Mouse (Mus musculus): ENCODE measurements around the gene Pcyt1a. TPM values are rescaled to one million over a fixed set of nuclear protein-coding genes. Genes with fewer than 3 reads are reported as not detected.

The Pcyt1a gene
- polyA plus RNA-seq, 1 experiment, result 23.8 TPM

DNA sequence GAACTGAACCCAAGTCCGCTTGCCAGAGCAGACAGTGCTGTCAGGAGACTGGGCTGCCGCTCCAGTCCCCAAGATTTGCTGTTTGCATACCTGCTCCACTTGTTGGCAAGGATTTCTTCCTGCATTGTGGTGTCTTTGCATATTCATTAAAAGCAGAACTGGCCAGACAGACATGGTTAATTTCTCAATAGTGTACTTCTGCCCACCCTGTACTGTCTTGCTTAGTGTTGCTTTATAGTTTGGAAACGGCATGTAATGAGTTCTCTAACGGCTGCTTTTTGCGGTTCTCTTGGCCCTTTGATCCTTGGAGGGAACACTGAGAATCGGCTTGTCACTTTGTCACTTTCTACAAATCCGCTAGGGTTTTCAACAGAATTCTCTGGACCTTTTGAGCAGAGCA lies 70.7 kb downstream of the Pcyt1a start:
- Histone ChIP-seq H3K27me3 (ENCODE audit: control insufficient read depth, insufficient read depth, insufficient read length) (peaks cover 11% of the 10 kb centered on the region), H3K4me2 (ENCODE audit: low read depth) (no peak overlapping the region), H3ac (ENCODE audit: control insufficient read depth, insufficient read length) (no peak overlapping the region), H3K36me3 (ENCODE audit: control insufficient read depth, insufficient read depth) (no peaks in the 10 kb centered on the region), H3K4me3 (no peak overlapping the region), H3K79me2 (ENCODE audit: control insufficient read depth, insufficient read depth) (no peaks in the 10 kb centered on the region)
- TF ChIP-seq POLR2A (IDR thresholded peaks at IDR 0.05; ENCODE audit: insufficient read length, low read depth), result no peak
- TF ChIP-seq CEBPB (IDR thresholded peaks at IDR 0.05; ENCODE audit: insufficient read depth, poor library complexity, severe bottlenecking), result no peak
- TF ChIP-seq SRF (IDR thresholded peaks at IDR 0.05; ENCODE audit: control insufficient read depth, insufficient read length, low read depth), result no peak
- TF ChIP-seq REST (IDR thresholded peaks at IDR 0.05; ENCODE audit: insufficient read depth, insufficient read length), result no peak
- no peak for TF ChIP-seq POLR2AphosphoS2 (IDR thresholded peaks at IDR 0.05; ENCODE audit: insufficient read length, low read depth)
- TF ChIP-seq USF1 (IDR thresholded peaks at IDR 0.05; ENCODE audit: low read depth), result no peak
- TF ChIP-seq TCF3 (IDR thresholded peaks at IDR 0.05; ENCODE audit: insufficient read length, low read depth), result no peak
- no peak for TF ChIP-seq E2F4 (IDR thresholded peaks at IDR 0.05; ENCODE audit: insufficient read depth)
- no peak for TF ChIP-seq TCF12 (IDR thresholded peaks at IDR 0.05; ENCODE audit: insufficient read depth, poor library complexity, severe bottlenecking)
- TF ChIP-seq MYOD1 (IDR thresholded peaks at IDR 0.05; ENCODE audit: control insufficient read depth in 1 of 3, insufficient read length in 2 of 3, low read depth in 2 of 3), result no peak
- TF ChIP-seq MAX (IDR thresholded peaks at IDR 0.05; ENCODE audit: low read depth), result no peak
- TF ChIP-seq MYOG (IDR thresholded peaks at IDR 0.05; ENCODE audit: control insufficient read depth in 1 of 3, insufficient read depth in 1 of 3, insufficient read length in 2 of 3, low read depth in 2 of 3), result no peak

DNA sequence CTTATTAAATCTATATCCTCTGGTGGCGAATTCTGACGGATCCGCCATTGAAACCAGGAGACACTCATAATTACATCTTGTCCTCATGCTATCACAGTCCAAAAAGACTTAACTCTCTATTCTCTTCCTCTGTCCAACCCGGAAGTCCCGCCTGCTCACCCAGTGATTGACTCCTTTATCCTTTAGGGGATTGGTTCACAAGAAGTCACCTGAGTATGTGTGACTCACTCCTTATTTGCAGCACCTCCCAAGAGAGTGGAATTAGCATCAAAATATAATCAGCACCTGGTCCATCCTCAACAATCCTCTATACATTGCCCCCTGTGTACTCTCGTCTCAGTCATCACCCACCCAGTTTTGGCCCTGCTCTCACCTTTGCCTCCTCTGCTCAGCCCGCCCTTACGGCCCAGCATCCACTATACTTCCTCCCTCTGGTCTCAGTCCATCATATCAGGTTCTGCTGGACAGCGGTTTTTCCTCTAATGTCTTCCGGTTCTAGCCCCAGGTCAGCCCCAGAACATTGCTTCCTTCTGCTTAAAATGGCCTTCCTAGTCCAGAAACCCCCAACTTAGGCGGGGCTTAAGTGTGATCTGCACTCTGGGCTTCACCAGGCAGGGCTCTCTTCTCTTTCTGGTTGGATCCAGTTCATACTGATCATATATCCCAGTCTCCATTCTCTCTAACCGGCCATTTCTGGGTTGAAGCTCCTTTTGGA lies 72.1 kb downstream of the Pcyt1a start:
- no peak overlapping the region for H3K4me3 ChIP-seq
- no peak for TF ChIP-seq MAX (IDR thresholded peaks at IDR 0.05; ENCODE audit: low read depth)
- no peak for TF ChIP-seq TCF3 (IDR thresholded peaks at IDR 0.05; ENCODE audit: insufficient read length, low read depth)
- no peak for TF ChIP-seq MYOD1 (IDR thresholded peaks at IDR 0.05; ENCODE audit: control insufficient read depth in 1 of 3, insufficient read length in 2 of 3, low read depth in 2 of 3)
- TF ChIP-seq MYOG (IDR thresholded peaks at IDR 0.05; ENCODE audit: control insufficient read depth in 1 of 3, insufficient read depth in 1 of 3, insufficient read length in 2 of 3, low read depth in 2 of 3), result no peak
- no peak for TF ChIP-seq E2F4 (IDR thresholded peaks at IDR 0.05; ENCODE audit: insufficient read depth)
- TF ChIP-seq SRF (IDR thresholded peaks at IDR 0.05; ENCODE audit: control insufficient read depth, insufficient read length, low read depth), result no peak
- TF ChIP-seq TCF12 (IDR thresholded peaks at IDR 0.05; ENCODE audit: insufficient read depth, poor library complexity, severe bottlenecking), result no peak
- TF ChIP-seq POLR2A (IDR thresholded peaks at IDR 0.05; ENCODE audit: insufficient read length, low read depth), result no peak
- no peak for TF ChIP-seq USF1 (IDR thresholded peaks at IDR 0.05; ENCODE audit: low read depth)
- TF ChIP-seq REST (IDR thresholded peaks at IDR 0.05; ENCODE audit: insufficient read depth, insufficient read length), result no peak
- no peak for TF ChIP-seq CEBPB (IDR thresholded peaks at IDR 0.05; ENCODE audit: insufficient read depth, poor library complexity, severe bottlenecking)
- TF ChIP-seq POLR2AphosphoS2 (IDR thresholded peaks at IDR 0.05; ENCODE audit: insufficient read length, low read depth), result no peak
- H3K27me3 ChIP-seq (ENCODE audit: control insufficient read depth, insufficient read depth, insufficient read length), result peaks cover 12% of the 10 kb centered on the region
- H3K36me3 ChIP-seq (ENCODE audit: control insufficient read depth, insufficient read depth), result no peaks in the 10 kb centered on the region
- H3K79me2 ChIP-seq (ENCODE audit: control insufficient read depth, insufficient read depth), result no peaks in the 10 kb centered on the region
- no peak overlapping the region for H3K4me2 ChIP-seq (ENCODE audit: low read depth)
- no peak overlapping the region for H3ac ChIP-seq (ENCODE audit: control insufficient read depth, insufficient read length)

GRCm38 (mm10) chr16:32503633-32504032 lies 72.9 kb downstream of the Pcyt1a start:
- H3ac ChIP-seq (ENCODE audit: control insufficient read depth, insufficient read length), result no peak overlapping the region
- H3K79me2 ChIP-seq (ENCODE audit: control insufficient read depth, insufficient read depth), result no peaks in the 10 kb centered on the region
- no peak overlapping the region for H3K4me2 ChIP-seq (ENCODE audit: low read depth)
- no peak for TF ChIP-seq POLR2AphosphoS2 (IDR thresholded peaks at IDR 0.05; ENCODE audit: insufficient read length, low read depth)
- TF ChIP-seq TCF12 (IDR thresholded peaks at IDR 0.05; ENCODE audit: insufficient read depth, poor library complexity, severe bottlenecking), result no peak
- no peaks in the 10 kb centered on the region for H3K36me3 ChIP-seq (ENCODE audit: control insufficient read depth, insufficient read depth)
- H3K4me3 ChIP-seq, result no peak overlapping the region
- peaks cover 12% of the 10 kb centered on the region for H3K27me3 ChIP-seq (ENCODE audit: control insufficient read depth, insufficient read depth, insufficient read length)

GRCm38 (mm10) chr16:32506298-32506697 lies 75.6 kb downstream of the Pcyt1a start:
- Histone ChIP-seq H3K79me2 (ENCODE audit: control insufficient read depth, insufficient read depth) (no peaks in the 10 kb centered on the region), H3K4me2 (ENCODE audit: low read depth) (no peak overlapping the region), H3K27me3 (ENCODE audit: control insufficient read depth, insufficient read depth, insufficient read length) (peaks cover 12% of the 10 kb centered on the region), H3ac (ENCODE audit: control insufficient read depth, insufficient read length) (no peak overlapping the region), H3K4me3 (no peak overlapping the region), H3K36me3 (ENCODE audit: control insufficient read depth, insufficient read depth) (no peaks in the 10 kb centered on the region)
- no peak for TF ChIP-seq TCF12 (IDR thresholded peaks at IDR 0.05; ENCODE audit: insufficient read depth, poor library complexity, severe bottlenecking)
- no peak for TF ChIP-seq TCF3 (IDR thresholded peaks at IDR 0.05; ENCODE audit: insufficient read length, low read depth)
- TF ChIP-seq E2F4 (IDR thresholded peaks at IDR 0.05; ENCODE audit: insufficient read depth), result no peak
- no peak for TF ChIP-seq MYOG (IDR thresholded peaks at IDR 0.05; ENCODE audit: control insufficient read depth in 1 of 3, insufficient read depth in 1 of 3, insufficient read length in 2 of 3, low read depth in 2 of 3)
- no peak for TF ChIP-seq POLR2AphosphoS2 (IDR thresholded peaks at IDR 0.05; ENCODE audit: insufficient read length, low read depth)
- no peak for TF ChIP-seq POLR2A (IDR thresholded peaks at IDR 0.05; ENCODE audit: insufficient read length, low read depth)
- no peak for TF ChIP-seq CEBPB (IDR thresholded peaks at IDR 0.05; ENCODE audit: insufficient read depth, poor library complexity, severe bottlenecking)
- no peak for TF ChIP-seq USF1 (IDR thresholded peaks at IDR 0.05; ENCODE audit: low read depth)
- no peak for TF ChIP-seq MYOD1 (IDR thresholded peaks at IDR 0.05; ENCODE audit: control insufficient read depth in 1 of 3, insufficient read length in 2 of 3, low read depth in 2 of 3)
- no peak for TF ChIP-seq REST (IDR thresholded peaks at IDR 0.05; ENCODE audit: insufficient read depth, insufficient read length)

DNA sequence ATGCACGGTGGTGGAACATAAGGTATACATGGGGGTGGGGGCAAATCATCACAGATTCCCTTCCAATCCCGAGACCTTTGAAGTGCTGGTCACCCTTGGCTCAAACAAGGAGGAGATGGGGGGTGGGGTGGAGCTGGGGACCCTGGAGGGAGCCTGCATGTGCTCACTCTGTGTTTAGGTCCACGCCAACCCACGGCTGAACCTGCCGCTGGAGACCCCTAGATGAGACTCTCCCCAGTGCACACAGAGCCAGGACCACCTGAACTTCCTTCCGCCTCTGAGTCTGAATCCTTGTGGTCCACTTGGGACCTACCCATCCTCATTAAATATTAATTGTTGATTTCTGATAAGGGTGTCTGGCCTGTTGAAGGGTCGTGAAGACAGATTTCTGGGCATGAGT lies 76.1 kb downstream of the Pcyt1a start:
- H3ac ChIP-seq (ENCODE audit: control insufficient read depth, insufficient read length), result no peak overlapping the region
- no peak overlapping the region for H3K4me3 ChIP-seq
- peaks cover 12% of the 10 kb centered on the region for H3K27me3 ChIP-seq (ENCODE audit: control insufficient read depth, insufficient read depth, insufficient read length)
- no peaks in the 10 kb centered on the region for H3K36me3 ChIP-seq (ENCODE audit: control insufficient read depth, insufficient read depth)
- no peaks in the 10 kb centered on the region for H3K79me2 ChIP-seq (ENCODE audit: control insufficient read depth, insufficient read depth)
- TF ChIP-seq MYOD1 (IDR thresholded peaks at IDR 0.05; ENCODE audit: control insufficient read depth in 1 of 3, insufficient read length in 2 of 3, low read depth in 2 of 3) (no peak), POLR2A (IDR thresholded peaks at IDR 0.05; ENCODE audit: insufficient read length, low read depth) (no peak), CEBPB (IDR thresholded peaks at IDR 0.05; ENCODE audit: insufficient read depth, poor library complexity, severe bottlenecking) (no peak), TCF12 (IDR thresholded peaks at IDR 0.05; ENCODE audit: insufficient read depth, poor library complexity, severe bottlenecking) (no peak), MYOG (IDR thresholded peaks at IDR 0.05; ENCODE audit: control insufficient read depth in 1 of 3, insufficient read depth in 1 of 3, insufficient read length in 2 of 3, low read depth in 2 of 3) (no peak), MAX (IDR thresholded peaks at IDR 0.05; ENCODE audit: low read depth) (no peak), REST (IDR thresholded peaks at IDR 0.05; ENCODE audit: insufficient read depth, insufficient read length) (no peak), USF1 (IDR thresholded peaks at IDR 0.05; ENCODE audit: low read depth) (no peak)
- H3K4me2 ChIP-seq (ENCODE audit: low read depth), result no peak overlapping the region
